Mouse (Mus musculus) naive thymus-derived CD4-positive, alpha-beta T cell, adult 2 months (primary cell): ENCODE results near the gene Eif3d.

Source experiments
- DNase-seq: peaks from one replicate; pipeline ENCODE4 v3.0.0-alpha.2; 2011; ENCODE audit warnings: low read depth

Eif3d gene

DNA sequence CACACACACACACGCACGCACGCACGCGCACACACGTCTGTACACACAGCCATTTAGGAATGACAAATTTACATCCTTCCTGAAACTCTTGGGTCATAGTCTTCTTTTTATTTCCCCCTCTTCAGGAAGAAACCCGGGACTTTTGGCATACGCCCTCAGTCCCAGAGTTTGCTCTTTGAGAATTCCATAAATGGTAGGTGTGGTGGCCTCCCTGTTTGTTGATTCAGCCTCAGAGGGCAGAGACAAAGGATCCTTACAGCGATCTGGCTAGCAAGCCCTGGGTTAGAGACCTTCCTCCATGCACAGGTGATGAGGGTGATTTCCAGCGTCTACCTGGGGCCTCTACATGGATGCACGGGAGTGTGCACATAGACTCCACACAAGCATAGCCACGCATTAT is 51.2 kb downstream of the Eif3d start:
- no peak for DNase-seq

DNA sequence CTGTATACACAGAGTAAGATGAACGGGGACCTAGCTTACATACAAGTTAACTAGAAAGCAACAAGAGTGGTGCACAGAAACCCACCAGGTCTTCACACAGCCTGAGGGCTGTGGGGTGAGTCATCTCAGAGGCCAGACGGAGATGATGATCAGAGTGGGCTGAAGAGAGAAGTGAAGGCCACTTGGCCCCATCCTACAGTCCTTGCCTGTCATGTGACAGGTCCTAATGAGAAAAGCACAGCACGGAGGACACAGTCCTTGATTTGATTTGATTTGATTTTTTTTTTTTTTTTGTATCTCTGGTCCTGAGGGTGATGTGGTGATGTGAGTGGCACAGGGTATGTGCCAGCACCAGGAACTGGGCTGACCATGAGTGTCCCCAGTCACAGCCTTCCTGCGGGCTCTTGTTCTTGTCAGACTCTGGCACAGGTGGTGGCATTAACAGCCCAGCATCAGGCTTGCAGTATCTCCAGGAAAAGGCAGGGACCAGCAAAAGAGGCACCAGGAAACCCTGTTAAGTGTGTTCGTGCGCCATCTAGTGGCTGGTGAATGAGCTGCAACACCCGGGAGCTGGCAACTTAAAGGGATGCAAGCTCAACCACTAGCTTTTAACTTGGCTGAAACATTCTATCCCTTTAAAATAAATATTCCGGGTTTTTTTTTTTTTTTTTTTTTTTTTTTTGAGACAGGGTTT is 53.6 kb downstream of the Eif3d start:
- peak; percentile 90 for DNase-seq

DNA sequence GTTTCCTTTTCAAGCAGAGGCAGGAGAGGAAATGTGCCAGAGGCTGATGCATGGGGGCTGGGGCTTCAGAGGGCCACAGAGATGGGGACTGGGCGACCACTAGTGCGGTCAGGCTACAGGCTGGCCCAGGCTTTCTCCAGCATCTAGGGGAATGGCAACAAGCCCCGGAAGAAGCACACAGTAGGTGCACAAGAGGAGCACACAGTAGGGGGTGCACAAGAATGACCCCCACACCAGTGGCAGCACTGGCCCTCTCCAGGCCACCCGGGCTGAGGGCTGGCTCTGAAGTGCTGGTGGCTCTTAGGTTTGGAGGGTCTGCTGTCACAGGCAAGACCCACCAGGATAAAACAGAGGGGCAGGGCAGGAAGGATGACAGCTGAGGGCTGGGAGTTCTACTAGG is 55.3 kb downstream of the Eif3d start:
- no peak for DNase-seq

DNA sequence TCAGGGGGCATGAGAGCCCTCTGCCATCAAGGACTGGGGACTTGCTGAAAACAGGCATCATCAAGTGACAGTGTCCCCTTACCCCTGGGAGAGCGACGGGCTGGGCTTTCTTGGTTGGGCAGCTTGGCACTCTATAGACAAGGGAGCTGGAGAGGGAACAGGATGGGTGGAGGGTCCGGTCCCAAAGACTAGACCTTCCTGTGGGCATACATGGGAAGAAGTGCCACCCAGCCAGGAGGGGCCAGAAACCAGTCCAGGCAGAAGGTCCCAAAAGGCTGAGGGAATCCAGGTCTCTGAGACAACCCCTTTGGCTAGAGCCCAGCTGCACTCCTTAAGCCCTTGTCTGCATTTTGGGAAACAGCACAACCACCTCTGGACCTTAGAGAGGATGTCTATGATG is 56.1 kb downstream of the Eif3d start:
- DNase-seq: no peak

DNA sequence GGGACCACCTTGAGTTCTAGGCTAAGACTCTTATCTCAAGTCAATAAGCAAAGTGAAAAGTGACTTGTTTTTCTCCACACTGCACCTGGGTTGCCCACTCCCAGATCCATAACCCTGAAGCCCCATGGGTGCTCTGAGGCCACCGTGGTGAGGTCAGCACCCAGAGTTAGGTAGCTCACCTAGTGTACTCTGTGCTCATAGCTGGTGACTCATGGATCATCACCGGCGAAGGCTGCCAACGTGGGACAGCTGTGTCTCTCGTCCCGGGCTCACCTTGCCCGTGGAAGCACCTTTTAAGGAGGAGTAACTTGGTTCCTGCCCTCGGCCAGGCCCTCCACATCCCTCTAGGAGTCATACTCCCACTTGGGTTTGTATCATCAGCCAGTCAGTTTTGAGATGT is 57.6 kb downstream of the Eif3d start:
- no peak for DNase-seq

DNA sequence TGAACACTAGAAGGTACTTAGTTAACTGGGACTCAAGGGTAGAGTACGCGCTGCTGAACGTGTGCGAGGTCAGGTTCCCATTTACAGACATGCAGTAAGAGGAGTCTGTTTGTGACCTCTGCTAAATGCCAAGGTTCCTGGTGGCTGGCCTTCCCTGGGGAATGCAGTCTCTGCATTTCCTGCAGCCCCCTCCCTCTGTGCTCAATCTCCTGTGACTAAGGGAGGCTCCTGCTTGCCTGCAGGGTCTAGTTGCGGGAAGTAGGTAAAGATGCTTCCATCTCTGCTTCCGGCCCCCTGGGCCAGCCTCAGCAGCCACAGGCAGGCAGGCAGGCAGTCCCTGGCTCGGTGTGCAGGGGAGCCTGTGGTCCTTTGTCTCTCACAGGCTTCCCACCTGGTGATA is 58.0 kb downstream of the Eif3d start:
- DNase-seq: no peak

DNA sequence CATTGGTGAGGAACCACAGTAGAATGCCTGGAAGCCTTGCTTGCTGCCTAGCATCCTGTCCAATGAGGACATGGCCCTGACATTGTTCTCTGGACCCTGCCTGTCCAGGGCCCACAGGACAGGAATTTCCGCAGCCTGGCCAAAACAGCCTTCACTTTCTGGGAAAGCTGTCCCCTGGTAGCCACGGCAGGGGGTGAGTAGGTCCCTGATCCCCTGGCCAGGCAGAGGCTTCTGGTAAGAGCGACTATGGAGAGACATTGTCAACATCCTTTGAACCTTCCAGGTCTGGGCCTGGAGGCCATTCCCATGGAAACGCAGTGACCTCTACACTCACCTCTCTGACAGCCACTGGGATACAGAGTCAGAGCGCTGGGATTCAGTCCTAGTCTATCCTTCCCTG is 58.6 kb downstream of the Eif3d start:
- no peak for DNase-seq

DNA sequence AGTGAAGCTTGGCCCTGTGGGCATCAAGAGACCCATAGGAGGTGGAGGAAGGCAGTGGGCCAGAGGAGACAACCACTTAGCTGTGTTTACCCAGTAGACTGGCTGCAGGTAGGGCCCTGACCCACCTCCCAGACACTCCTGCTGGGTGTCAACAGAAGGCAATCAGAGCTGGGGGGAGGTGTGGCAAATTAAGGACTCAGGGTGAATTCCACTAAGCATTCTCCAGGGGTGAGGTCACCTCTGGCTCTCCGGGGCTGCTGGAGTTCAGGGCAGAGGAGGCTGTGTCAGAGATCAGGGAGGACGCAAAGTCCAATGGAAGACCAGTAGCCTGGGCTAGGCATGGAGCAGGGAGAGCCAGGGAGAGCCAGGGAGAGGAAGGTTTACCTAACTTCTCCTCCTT is 59.5 kb downstream of the Eif3d start:
- no peak for DNase-seq
